Mouse (Mus musculus): Measurements from ENCODE around the gene Pthlh. TPM values are rescaled to one million over a fixed set of nuclear protein-coding genes. Genes with fewer than 3 reads are reported as not detected.
A peak's percentile ranks its signal among the peaks of the same experiment; 100 is the strongest.

Pthlh gene
- polyA plus RNA-seq, 1 experiment from 2014 or later, result 1.1 TPM

DNA sequence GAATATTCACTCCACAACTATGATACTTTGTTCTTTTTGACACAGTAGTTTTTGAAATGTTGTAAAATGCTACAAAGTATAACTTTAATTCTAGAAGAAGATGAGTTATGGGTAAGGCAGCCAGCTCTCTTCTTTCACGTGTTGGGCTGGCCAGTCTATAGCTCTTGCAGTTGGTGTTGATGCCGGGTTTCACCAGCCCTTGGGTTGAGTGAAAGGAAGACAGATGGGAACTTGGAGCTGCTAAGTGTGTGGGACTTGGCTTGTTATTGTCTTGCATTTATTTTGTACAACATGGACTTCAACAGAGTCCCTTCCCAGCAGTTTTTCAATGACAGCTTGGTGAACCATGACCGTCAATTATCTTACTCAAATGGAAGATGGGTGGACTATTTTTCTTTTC, 16.2 kb downstream of the Pthlh start:
- WGBS, result 78% methylated on average over 3 of the region's 3 CpGs
- H3K27me3 ChIP-seq (replicated peaks), result no peaks in the 10 kb centered on the region
- H3K27ac ChIP-seq, result no peak overlapping the region
- H3K36me3 ChIP-seq (replicated peaks), result no peaks in the 10 kb centered on the region
- H3K9me3 ChIP-seq, result no peaks in the 10 kb centered on the region
- H3K9ac ChIP-seq, result no peak overlapping the region
- no peak overlapping the region for H3K4me3 ChIP-seq
- no peak overlapping the region for H3K4me2 ChIP-seq
- ATAC-seq (replicated peaks), result no peak
- H3K4me1 ChIP-seq, result no peaks in the 10 kb centered on the region

DNA sequence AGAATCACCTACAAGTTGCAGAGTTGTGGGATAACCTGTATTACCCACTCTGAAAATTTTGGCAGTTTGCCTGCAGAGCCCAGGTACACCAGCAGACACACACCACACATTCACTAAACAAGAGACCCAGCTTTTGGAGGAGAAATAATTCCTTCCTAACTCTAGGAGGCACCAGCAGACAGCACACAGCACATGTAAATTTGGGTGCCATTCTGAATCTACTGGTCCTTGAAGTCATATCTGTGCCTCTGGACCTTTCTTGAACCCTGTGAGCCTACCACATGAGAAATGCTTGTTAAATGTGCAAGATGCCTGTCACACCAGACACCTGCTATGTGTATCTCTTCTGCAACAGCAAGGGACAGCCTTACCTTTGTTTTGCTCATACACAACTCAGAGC, 19.7 kb downstream of the Pthlh start:
- H3K27me3 ChIP-seq (replicated peaks), result no peaks in the 10 kb centered on the region

DNA sequence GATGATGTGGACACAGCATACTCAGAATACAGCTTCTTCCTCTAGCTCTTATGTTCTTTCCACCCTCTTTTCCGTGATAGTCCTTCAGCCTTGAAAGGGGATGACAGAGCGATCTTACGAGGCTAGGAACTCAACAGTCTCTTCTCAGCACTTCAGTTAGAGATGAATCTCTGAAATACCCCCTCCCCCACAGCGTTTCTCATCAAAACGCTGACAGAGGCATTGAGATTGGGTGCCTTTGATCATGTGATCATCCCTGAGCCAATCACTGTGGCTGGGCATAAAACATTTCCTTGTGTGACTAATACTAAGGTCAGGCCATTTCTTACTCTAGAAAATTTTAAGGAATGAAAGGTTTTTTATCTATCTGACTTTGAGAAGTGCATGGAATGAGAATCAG, 20.3 kb downstream of the Pthlh start:
- peak overlapping the region; percentile 24; the same call in 1 of the 2 replicates for H3K4me2 ChIP-seq
- ATAC-seq (replicated peaks), result peak; percentile 78
- H3K36me3 ChIP-seq (replicated peaks), result no peaks in the 10 kb centered on the region
- no peaks in the 10 kb centered on the region for H3K9me3 ChIP-seq
- no peak overlapping the region for H3K9ac ChIP-seq
- no peak overlapping the region for H3K27ac ChIP-seq
- no peaks in the 10 kb centered on the region for H3K4me1 ChIP-seq
- H3K27me3 ChIP-seq (replicated peaks), result no peaks in the 10 kb centered on the region
- 54% methylated on average over 5 of the region's 5 CpGs for WGBS
- H3K4me3 ChIP-seq, result peak overlapping the region; percentile 26

More for the DNA sequence above, 19.7 kb downstream of the Pthlh start:
- H3K4me1 ChIP-seq, result no peaks in the 10 kb centered on the region
- no peak overlapping the region for H3K4me2 ChIP-seq
- no peaks in the 10 kb centered on the region for H3K9me3 ChIP-seq
- no peak overlapping the region for H3K9ac ChIP-seq
- H3K27ac ChIP-seq, result no peak overlapping the region
- ATAC-seq (replicated peaks), result no peak
- no peaks in the 10 kb centered on the region for H3K36me3 ChIP-seq (replicated peaks)
- H3K4me3 ChIP-seq, result no peak overlapping the region

DNA sequence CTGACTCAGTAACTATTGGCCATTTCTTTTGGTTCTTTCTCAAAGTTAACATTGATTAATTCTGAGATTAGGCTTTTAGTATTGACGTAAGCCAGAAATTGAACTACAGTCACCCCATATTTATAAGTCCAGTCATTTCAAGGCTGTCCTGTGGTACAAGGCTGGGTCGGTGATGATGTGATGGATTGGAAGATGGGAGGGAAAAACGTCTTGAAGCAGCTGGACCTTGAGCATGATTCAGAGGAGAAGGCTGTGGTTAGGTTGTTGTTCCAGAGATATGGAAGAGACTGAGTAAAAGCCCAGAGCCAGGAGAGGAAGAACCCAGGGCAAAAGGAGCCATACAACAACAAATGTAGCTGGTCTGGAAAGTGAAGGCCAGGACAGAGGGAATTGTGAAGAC, 22.4 kb downstream of the Pthlh start:
- 84% methylated on average over 3 of the region's 3 CpGs for WGBS

DNA sequence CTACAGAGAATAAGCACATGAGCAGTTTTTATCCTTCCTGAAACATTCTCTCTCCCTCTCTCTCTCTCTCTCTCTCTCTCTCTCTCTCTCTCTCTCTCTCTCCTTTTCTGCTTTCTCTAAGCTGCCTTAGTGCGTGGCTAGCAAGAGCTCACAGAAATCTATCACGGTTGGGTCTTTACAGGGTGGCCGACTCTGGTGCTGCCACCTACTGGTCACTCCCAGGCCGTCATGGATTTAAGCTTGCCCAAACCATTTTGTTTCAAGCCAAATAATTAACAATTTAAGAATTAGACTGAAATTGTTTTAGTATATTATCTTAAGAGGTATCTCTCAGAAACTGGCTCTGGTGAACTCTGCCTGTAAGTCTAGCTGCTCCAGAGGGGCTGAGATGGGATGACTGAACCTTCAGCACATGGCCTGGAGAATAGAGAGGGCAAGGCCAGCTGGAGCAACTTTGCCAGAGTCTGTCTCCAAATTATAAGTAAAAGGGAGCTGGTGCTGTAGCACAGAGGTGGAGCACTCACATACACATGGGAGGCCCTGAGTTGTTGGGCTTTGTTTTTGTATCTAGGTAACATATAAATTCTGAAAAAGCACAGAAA, 23.7 kb downstream of the Pthlh start:
- H3K4me2 ChIP-seq, result no peak overlapping the region

More for the DNA sequence above, 22.4 kb downstream of the Pthlh start:
- Histone ChIP-seq H3K9ac (no peak overlapping the region), H3K9me3 (no peaks in the 10 kb centered on the region), H3K27me3 (replicated peaks) (no peaks in the 10 kb centered on the region), H3K4me1 (no peaks in the 10 kb centered on the region), H3K4me2 (no peak overlapping the region), H3K36me3 (replicated peaks) (no peaks in the 10 kb centered on the region), H3K4me3 (no peak overlapping the region), H3K27ac (no peak overlapping the region)
- ATAC-seq (replicated peaks), result no peak

DNA sequence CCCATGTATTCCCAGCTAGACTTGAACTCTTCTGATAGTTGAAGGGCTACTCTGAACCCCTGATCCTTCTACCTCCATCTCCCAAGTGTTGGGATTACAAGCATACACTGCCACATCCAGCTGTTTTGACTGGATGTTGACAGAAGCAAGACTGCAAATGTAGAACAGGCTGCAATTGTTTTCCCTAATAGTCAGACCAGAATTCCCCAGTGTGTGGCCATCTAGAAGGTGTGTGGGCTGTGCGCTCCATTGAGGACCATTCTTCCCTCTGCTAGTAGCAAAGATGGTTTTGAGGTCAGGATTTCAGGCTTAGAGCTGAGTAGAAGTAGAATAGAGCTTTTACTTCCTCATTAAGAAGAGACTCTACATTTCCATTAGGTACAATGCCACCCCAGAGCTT, 37.3 kb downstream of the Pthlh start:
- H3K27ac ChIP-seq, result no peak overlapping the region
- no peak overlapping the region for H3K4me3 ChIP-seq
- no peaks in the 10 kb centered on the region for H3K36me3 ChIP-seq (replicated peaks)
- no peaks in the 10 kb centered on the region for H3K4me1 ChIP-seq
- ATAC-seq (replicated peaks), result no peak
- H3K4me2 ChIP-seq, result no peak overlapping the region
- 98% methylated on average over 1 of the region's 1 CpGs for WGBS
- H3K9ac ChIP-seq, result no peak overlapping the region
- no peaks in the 10 kb centered on the region for H3K27me3 ChIP-seq (replicated peaks)
- H3K9me3 ChIP-seq, result no peaks in the 10 kb centered on the region

More for the DNA sequence above, 23.7 kb downstream of the Pthlh start:
- no peaks in the 10 kb centered on the region for H3K36me3 ChIP-seq (replicated peaks)
- no peaks in the 10 kb centered on the region for H3K27me3 ChIP-seq (replicated peaks)
- H3K4me3 ChIP-seq, result no peak overlapping the region
- no peaks in the 10 kb centered on the region for H3K4me1 ChIP-seq
- WGBS, result 3% methylated on average over 4 of the region's 4 CpGs
- H3K9ac ChIP-seq, result no peak overlapping the region
- ATAC-seq (replicated peaks), result peak; percentile 88
- no peak overlapping the region for H3K27ac ChIP-seq
- H3K9me3 ChIP-seq, result no peaks in the 10 kb centered on the region

DNA sequence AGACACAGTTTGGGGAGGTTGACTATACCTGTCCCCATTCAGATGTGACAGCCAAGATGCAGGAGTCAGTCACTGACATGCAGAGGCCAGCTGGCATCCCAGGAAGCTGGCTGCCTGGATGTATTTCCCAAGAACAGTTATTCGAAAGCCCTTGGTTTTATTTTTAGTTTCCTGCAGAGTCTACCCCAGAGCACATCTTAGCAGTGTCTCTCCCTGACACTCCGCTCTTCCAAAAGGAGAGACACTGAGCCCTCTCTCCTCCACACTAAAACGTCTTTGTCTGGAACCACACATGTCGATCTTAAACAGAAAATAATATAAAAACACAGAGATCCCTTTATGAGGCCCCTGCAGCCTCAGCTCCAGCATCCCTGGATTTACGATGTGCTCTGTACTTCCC, 44.9 kb downstream of the Pthlh start:
- Histone ChIP-seq H3K27me3 (replicated peaks) (no peaks in the 10 kb centered on the region), H3K27ac (no peak overlapping the region), H3K36me3 (replicated peaks) (no peaks in the 10 kb centered on the region), H3K4me2 (no peak overlapping the region), H3K4me3 (no peak overlapping the region), H3K4me1 (no peaks in the 10 kb centered on the region), H3K9me3 (no peaks in the 10 kb centered on the region), H3K9ac (no peak overlapping the region)
- no peak for ATAC-seq (replicated peaks)
- WGBS, result 81% methylated on average over 5 of the region's 5 CpGs

DNA sequence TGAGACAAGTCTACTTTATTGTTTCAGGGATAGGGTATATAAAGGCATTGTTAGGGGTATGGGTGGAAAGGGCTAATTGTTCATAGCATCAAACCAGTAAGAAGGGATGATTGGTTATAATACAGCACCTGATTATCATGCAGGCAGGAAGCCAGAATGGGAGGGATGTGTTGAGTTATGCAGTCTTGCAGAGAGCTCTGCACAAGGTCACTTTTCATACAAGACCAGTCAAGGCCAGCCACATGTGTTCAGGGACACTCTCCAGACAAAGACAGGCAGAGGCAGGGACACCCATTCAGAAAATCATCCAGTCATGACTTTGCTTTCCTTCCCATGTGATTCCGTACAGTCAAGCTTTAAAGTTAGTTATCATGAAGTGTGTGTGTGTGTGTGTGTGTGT, 47.8 kb downstream of the Pthlh start:
- Histone ChIP-seq H3K4me2 (no peak overlapping the region), H3K27me3 (replicated peaks) (no peaks in the 10 kb centered on the region), H3K4me1 (no peaks in the 10 kb centered on the region), H3K36me3 (replicated peaks) (no peaks in the 10 kb centered on the region), H3K4me3 (no peak overlapping the region), H3K27ac (no peak overlapping the region), H3K9ac (no peak overlapping the region), H3K9me3 (no peaks in the 10 kb centered on the region)
- ATAC-seq (replicated peaks), result no peak
- WGBS, result 84% methylated on average over 1 of the region's 1 CpGs

DNA sequence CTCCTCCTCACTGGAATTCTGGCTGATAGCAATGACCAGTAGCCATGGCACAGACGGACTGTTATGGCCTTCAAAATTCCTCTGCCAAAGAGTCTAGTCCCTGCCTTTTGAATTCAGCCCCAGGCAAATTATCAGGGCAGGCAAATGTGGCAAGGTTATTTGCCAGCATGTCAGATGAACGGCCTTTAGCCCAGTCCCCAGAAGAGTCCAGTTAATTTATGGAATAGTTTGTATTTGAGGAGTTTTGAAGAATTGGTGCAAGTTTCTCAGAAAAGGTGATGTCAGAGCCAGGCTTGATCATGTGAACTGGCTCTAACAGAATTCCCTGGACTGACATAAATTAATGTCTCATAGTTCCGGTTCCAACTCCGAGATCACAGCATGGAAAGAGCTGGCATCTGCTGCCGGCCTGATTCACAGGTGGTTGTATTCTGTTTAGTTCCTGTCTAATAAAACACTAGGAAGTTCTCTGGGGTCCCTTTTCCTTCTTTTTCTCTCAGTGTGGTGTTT, 56.1 kb downstream of the Pthlh start:
- WGBS, result 88% methylated on average over 5 of the region's 5 CpGs
- H3K4me1 ChIP-seq, result no peaks in the 10 kb centered on the region
- no peaks in the 10 kb centered on the region for H3K9me3 ChIP-seq
- no peaks in the 10 kb centered on the region for H3K27me3 ChIP-seq (replicated peaks)
- no peak overlapping the region for H3K4me2 ChIP-seq
- no peak for ATAC-seq (replicated peaks)
- H3K27ac ChIP-seq, result no peak overlapping the region
- no peak overlapping the region for H3K4me3 ChIP-seq
- H3K9ac ChIP-seq, result no peak overlapping the region
- H3K36me3 ChIP-seq (replicated peaks), result no peaks in the 10 kb centered on the region

Other genes with a start within 250 kb of the Pthlh start
- 0.85 and 1.1 TPM in 2 replicates for gene Rep15, start 231.6 kb downstream of the Pthlh start, polyA plus RNA-seq (2015; fragmentation: Nextera tagmentation; extraction: Ambion mirVana)
- 67.8 and 78.9 TPM in 2 replicates for gene Mrps35, start 221.4 kb downstream of the Pthlh start, polyA plus RNA-seq (2015; fragmentation: Nextera tagmentation; extraction: Ambion mirVana)
- 0.89 and 1.0 TPM in 2 replicates for gene Mansc4, start 177.2 kb downstream of the Pthlh start, polyA plus RNA-seq (2015; fragmentation: Nextera tagmentation; extraction: Ambion mirVana)
- 7.5 and 7.6 TPM in 2 replicates for gene Klhl42, start 172.8 kb downstream of the Pthlh start, polyA plus RNA-seq (2015; fragmentation: Nextera tagmentation; extraction: Ambion mirVana)
- 45.2 and 46.7 TPM in 2 replicates for gene Ccdc91, start 211.6 kb upstream of the Pthlh start, polyA plus RNA-seq (2015; fragmentation: Nextera tagmentation; extraction: Ambion mirVana)

Measured in midbrain, embryonic 15.5 days (tissue).